22 mouse cellular contexts compared by ENCODE assay signal in the genomic region with DNA sequence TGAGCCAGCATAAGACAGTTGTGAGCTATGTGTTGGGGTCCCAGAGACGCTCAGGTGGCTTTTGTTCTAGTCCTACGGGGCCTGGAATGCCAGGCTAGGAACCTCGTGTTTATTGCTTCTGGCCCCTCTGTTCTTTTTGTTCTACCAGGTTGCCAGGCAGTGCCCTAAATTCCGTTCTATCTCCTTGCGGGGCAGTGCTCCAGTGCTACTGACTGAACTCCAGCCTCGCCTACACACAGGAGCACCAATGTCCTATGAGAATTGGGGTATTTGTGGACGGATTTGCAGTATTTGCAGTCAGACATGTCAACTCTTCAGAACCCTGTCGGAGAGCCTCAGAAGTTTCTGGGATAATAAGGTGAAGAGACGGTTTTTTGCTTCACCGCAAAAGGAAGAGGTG. TPM values are rescaled to one million over a fixed set of nuclear protein-coding genes. Genes with fewer than 3 reads are reported as not detected.
A peak's percentile ranks its signal among the peaks of the same experiment; 100 is the strongest.
DNase-seq lines count a peak whose midpoint lies in the region; ATAC-seq and TF ChIP-seq lines count a peak whose summit lies in the region.
"Had no signal": no experiment of that assay in that cellular context is flagged by ENCODE, and none has a peak within 500 bp of the region (broad histone marks: within the 10 kb centered on the region; RNA-seq: fewer than 3 reads in every experiment).

A gene (plus strand): TSS at position 205 of the 400 bp plus-strand sequence.

- no peak within 1 kb of the TSS for H3K9ac ChIP-seq in midbrain, embryonic 11.5 days (ENCODE audit: low read length)
- H3K9ac ChIP-seq in midbrain, embryonic 14.5 days (replicated peaks; ENCODE audit: low read length) = no peak within 1 kb of the TSS

- no peaks in the 10 kb centered on the region for H3K9me3 ChIP-seq in heart, embryonic 10.5 days
- H3K9me3 ChIP-seq in midbrain, embryonic 11.5 days (ENCODE audit: control insufficient read depth, low read length) = no peaks in the 10 kb centered on the region
- H3K9me3 ChIP-seq in midbrain, embryonic 14.5 days (ENCODE audit: control insufficient read depth, low read length) = no peaks in the 10 kb centered on the region
- H3K9me3 ChIP-seq: G1E had no signal

- WGBS in heart, embryonic 10.5 days = 87% methylated on average over 10 of the region's 10 CpGs
- 91% methylated on average over 10 of the region's 10 CpGs for WGBS in midbrain, embryonic 11.5 days
- 90% methylated on average over 10 of the region's 10 CpGs for WGBS in midbrain, embryonic 14.5 days

- 0 out of 2 replicates have a peak, but pooled peaks cover 10% of the 10 kb centered on the region for H3K36me3 ChIP-seq in heart, embryonic 10.5 days
- no peaks in the 10 kb centered on the region for H3K36me3 ChIP-seq in midbrain, embryonic 11.5 days (ENCODE audit: control insufficient read depth, insufficient read depth, low read length)
- no peaks in the 10 kb centered on the region for H3K36me3 ChIP-seq in midbrain, embryonic 14.5 days (ENCODE audit: control insufficient read depth, insufficient read depth, low read length)
- no peaks in the 10 kb centered on the region for H3K36me3 ChIP-seq in testis, adult 2 months (ENCODE audit: control insufficient read depth, insufficient read depth, low read length)

- H3K4me2 ChIP-seq in midbrain, embryonic 11.5 days = no peak within 1 kb of the TSS
- H3K4me2 ChIP-seq in midbrain, embryonic 14.5 days (ENCODE audit: low read length) = no peak within 1 kb of the TSS

- peak; percentile 65; the same call in 1 of the 2 replicates for TF ChIP-seq POLR2A in testis, adult 2 months (IDR thresholded peaks at IDR 0.05; ENCODE audit: control insufficient read depth, low read depth, low read length)

- H3K4me1 ChIP-seq in heart, embryonic 10.5 days = no peaks in the 10 kb centered on the region
- H3K4me1 ChIP-seq in midbrain, embryonic 11.5 days (ENCODE audit: control insufficient read depth, insufficient read depth, low read length) = no peaks in the 10 kb centered on the region
- no peaks in the 10 kb centered on the region for H3K4me1 ChIP-seq in midbrain, embryonic 14.5 days (ENCODE audit: control insufficient read depth, insufficient read depth, low read length)
- no peaks in the 10 kb centered on the region; the same call in 1 of the 2 replicates for H3K4me1 ChIP-seq in testis, adult 2 months (ENCODE audit: control insufficient read depth, insufficient read depth, low read length)

- no peaks in the 10 kb centered on the region for H3K27me3 ChIP-seq in heart, embryonic 10.5 days (ENCODE audit: insufficient read depth, poor library complexity, severe bottlenecking)
- no peaks in the 10 kb centered on the region for H3K27me3 ChIP-seq in midbrain, embryonic 11.5 days (ENCODE audit: control insufficient read depth, insufficient read depth, low read length)
- H3K27me3 ChIP-seq in midbrain, embryonic 14.5 days (ENCODE audit: control insufficient read depth, insufficient read depth, low read length) = no peaks in the 10 kb centered on the region
- H3K27me3 ChIP-seq in testis, adult 2 months (ENCODE audit: control insufficient read depth, insufficient read depth, low read length) = no peaks in the 10 kb centered on the region
- H3K27me3 ChIP-seq: CH12.LX, Patski had no signal

- DNase-seq in heart, adult 11 months = peak; percentile 21
- DNase-seq in heart, embryonic 10.5 days (ENCODE audit: low spot score) = no peak
- peak; percentile 74 for DNase-seq in midbrain, embryonic 11.5 days (ENCODE audit: low spot score, missing footprints)
- DNase-seq in midbrain, embryonic 14.5 days = no peak
- no peak for DNase-seq in testis, postnatal 10 days (ENCODE audit: low spot score)
- DNase-seq: adrenal gland, adult 2 months; adrenal gland, adult 8-10 months; adrenal gland, postnatal 10 days; adrenal gland, postnatal 14 days; adrenal gland, postnatal 25 days; adrenal gland, postnatal 36 days; B cell, adult 2 months; cerebellum, adult 11 months; cerebellum, adult 11-12 months; cerebellum, adult 18-20 months had no signal

- no peak within 1 kb of the TSS for H3K27ac ChIP-seq in heart, embryonic 10.5 days
- no peak within 1 kb of the TSS for H3K27ac ChIP-seq in midbrain, embryonic 11.5 days (ENCODE audit: low read depth, low read length)
- no peak within 1 kb of the TSS for H3K27ac ChIP-seq in midbrain, embryonic 14.5 days (replicated peaks; ENCODE audit: low read depth, low read length)
- H3K27ac ChIP-seq in testis, adult 2 months (ENCODE audit: control insufficient read depth, insufficient read depth, low read depth, low read length) = peak within 1 kb of the TSS; percentile 39

- ATAC-seq in midbrain, embryonic 11.5 days (ENCODE audit: low FRiP score) = no peak
- no peak for ATAC-seq in midbrain, embryonic 14.5 days (ENCODE audit: low FRiP score, low TSS enrichment)
- ATAC-seq: activated CD4-positive, CD25-positive, alpha-beta regulatory T cell, adult 4 months; CD4-positive, CD25-positive, alpha-beta regulatory T cell, adult 4 months; Patski had no signal

- H3K4me3 ChIP-seq in heart, embryonic 10.5 days = no peak within 1 kb of the TSS
- no peak within 1 kb of the TSS for H3K4me3 ChIP-seq in midbrain, embryonic 11.5 days (ENCODE audit: low read depth, low read length)
- H3K4me3 ChIP-seq in midbrain, embryonic 14.5 days (replicated peaks; ENCODE audit: low read depth, low read length) = no peak within 1 kb of the TSS
- peak within 1 kb of the TSS; percentile 77 for H3K4me3 ChIP-seq in testis, adult 2 months (ENCODE audit: control insufficient read depth, low read depth, low read length)

- TF ChIP-seq CTCF in testis, adult 2 months (IDR thresholded peaks at IDR 0.05; ENCODE audit: control insufficient read depth, insufficient read depth, insufficient replicate concordance, low read depth, low read length) = no peak

RNA-seq across cellular contexts. Expression of the gene that starts here (rescaled TPM):
- polyA plus RNA-seq in heart, embryonic 10.5 days (2016; fragmentation: Nextera tagmentation; extraction: Ambion mirVana) = not detected in 2 replicates
- 0.26 TPM in 1 of 2 replicates, not detected in the other for polyA plus RNA-seq in midbrain, embryonic 11.5 days (2014; fragmentation: Nextera tagmentation; extraction: Ambion mirVana)
- polyA plus RNA-seq in midbrain, embryonic 14.5 days (2014; fragmentation: Nextera tagmentation; extraction: Ambion mirVana) = not detected in 2 replicates
- polyA plus RNA-seq in testis, adult 2 months (2012; rRNA removed) = 71.8 and 82.7 TPM in 2 replicates
- polyA plus RNA-seq: activated CD4-positive, CD25-positive, alpha-beta regulatory T cell, adult 4 months; adrenal gland, adult 2 months; C2C12; G1E; Patski had no signal

Comparison
In these comparisons a context has a peak if more than half of its experiments do, and no peak if none do; other contexts are left out.
1. RNA of the gene that starts here (polyA plus RNA-seq): 71.8 to 82.7 TPM in testis, adult 2 months; 0.26 TPM in midbrain, embryonic 11.5 days, not detected in heart, embryonic 10.5 days and not detected in midbrain, embryonic 14.5 days; every median in the first group is over 10 times any median in the second.
2. Peak in DNase-seq in midbrain, embryonic 11.5 days; RNA of the gene not detected or under 1 TPM.